Mouse (Mus musculus): ENCODE measurements around the gene Lipa. TPM values are rescaled to one million over a fixed set of nuclear protein-coding genes. Genes with fewer than 3 reads are reported as not detected.

Lipa gene
- polyA plus RNA-seq, 1 experiment, result 109 TPM

DNA sequence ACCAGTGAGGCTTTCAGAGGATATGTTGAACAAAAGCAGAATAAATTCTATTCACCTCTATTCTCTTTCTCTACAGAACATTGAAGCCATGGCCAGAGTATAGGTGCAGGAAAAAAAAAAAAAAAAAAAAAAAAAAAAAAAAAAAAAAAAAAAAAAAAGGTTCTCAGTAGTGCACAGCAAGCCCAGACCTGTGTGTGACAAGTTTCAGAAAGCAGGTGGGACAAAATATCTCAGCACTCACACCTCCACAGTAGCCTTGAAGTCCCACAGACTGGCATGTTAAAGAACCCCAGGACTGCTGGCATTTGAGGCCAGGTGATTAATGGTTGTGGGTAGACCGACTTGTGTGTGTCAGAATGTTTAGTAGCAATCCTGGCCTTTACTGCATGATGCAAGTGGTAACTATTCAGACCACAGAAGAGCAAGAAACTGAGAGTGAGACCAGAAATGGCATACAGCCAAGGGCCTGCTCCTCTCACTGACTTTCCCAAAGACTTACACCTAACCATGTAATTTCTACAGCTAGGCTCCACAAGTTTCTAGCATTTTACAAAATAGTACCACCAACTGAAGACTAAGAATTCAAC is 76.4 kb downstream of the Lipa start:
- Histone ChIP-seq H3K4me3 (ENCODE audit: insufficient read depth, low read depth, low read length) (no peak overlapping the region), H3K27ac (replicated peaks; ENCODE audit: low read depth, low read length) (no peak overlapping the region), H3K4me1 (ENCODE audit: control insufficient read depth, insufficient read depth, insufficient read length, low read length) (peaks cover 3% of the 10 kb centered on the region; the same call in 1 of the 2 replicates)

DNA sequence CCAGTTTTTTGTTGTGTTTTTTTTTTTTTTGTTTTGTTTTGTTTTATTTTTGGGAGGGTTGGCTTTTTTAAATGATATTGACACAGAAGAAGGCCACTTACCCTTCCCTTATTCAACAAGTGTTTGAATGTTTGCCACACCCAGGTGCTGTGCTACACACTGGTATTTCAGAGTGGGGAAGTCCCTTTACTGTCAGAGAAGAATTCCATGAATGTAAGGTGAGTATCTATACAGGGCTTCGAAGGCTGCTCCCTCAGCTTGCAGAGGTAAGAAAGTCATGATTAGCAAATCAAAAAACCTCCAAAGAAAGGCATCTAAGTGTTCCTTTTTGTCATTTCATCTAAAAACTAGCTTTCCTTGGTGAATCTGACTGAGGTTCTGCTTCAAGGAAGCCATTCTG is 78.4 kb downstream of the Lipa start:
- Histone ChIP-seq H3K27ac (replicated peaks; ENCODE audit: low read depth, low read length) (no peak overlapping the region), H3K4me1 (ENCODE audit: control insufficient read depth, insufficient read depth, insufficient read length, low read length) (peaks cover 3% of the 10 kb centered on the region; the same call in 1 of the 2 replicates), H3K4me3 (ENCODE audit: insufficient read depth, low read depth, low read length) (no peak overlapping the region)

DNA sequence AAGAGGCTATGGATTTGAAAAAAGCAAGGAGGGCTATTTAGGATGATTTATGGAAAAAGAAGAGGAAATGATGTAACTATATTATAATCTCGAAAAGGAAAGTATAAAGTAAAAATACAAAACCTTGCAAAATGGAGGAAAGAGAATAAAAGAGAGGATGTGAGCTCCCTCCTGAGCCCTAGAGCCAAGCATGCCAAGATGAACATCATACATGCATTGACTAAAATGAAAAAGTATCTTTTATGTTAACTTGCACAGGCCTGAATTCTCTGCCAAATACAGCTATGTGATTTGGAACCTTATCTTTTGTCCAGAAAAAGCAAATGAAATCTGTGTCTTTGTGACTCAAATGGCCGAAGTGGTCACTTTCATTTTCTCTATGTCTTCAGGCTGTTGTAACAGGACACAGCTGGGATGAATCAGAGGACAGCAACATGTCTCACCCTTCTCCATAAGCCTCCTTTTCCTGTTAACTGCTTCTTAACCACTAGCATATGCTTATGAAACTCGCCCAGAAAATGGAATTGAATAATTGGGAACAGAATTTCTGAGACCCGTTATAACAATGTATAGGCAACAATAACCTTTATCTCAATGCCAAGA is 81.8 kb downstream of the Lipa start:
- no peak overlapping the region for H3K27ac ChIP-seq (replicated peaks; ENCODE audit: low read depth, low read length)
- H3K4me1 ChIP-seq (ENCODE audit: control insufficient read depth, insufficient read depth, insufficient read length, low read length), result peaks cover 3% of the 10 kb centered on the region; the same call in 1 of the 2 replicates
- no peak overlapping the region for H3K4me3 ChIP-seq (ENCODE audit: insufficient read depth, low read depth, low read length)

DNA sequence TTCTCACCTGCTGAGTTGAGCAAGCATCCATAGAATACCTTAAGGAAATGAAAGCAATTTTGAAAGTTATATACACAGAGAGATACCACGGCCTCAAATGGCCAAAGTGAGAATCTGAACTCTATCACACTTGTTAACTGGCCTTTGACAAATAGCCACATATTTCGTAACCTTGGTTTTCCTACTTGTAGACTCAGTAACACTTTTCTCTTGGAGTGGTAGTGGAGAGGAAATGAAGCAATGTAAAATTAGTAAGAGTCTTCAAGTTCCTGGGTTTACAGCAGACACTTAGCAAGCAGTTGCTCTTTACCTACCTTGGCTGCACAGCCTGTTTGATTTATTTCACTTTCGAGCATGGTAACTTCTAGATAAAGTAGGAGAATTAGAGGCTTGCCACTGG is 82.5 kb downstream of the Lipa start:
- Histone ChIP-seq H3K27ac (replicated peaks; ENCODE audit: low read depth, low read length) (no peak overlapping the region), H3K4me3 (ENCODE audit: insufficient read depth, low read depth, low read length) (no peak overlapping the region), H3K4me1 (ENCODE audit: control insufficient read depth, insufficient read depth, insufficient read length, low read length) (peaks cover 3% of the 10 kb centered on the region; the same call in 1 of the 2 replicates)

Other genes starting within 250 kb of the Lipa start
- gene Fas, start 236.8 kb downstream of the Lipa start, polyA plus RNA-seq (2012; ENCODE audit: insufficient read depth, insufficient read length, missing spikeins), result 30.8 and 37.3 TPM in 2 replicates
- gene Ch25h, start 52.3 kb downstream of the Lipa start, polyA plus RNA-seq (2012; ENCODE audit: insufficient read depth, insufficient read length, missing spikeins), result 0.75 TPM in 1 of 2 replicates, not detected in the other
- gene Ifit2, start 23.2 kb upstream of the Lipa start, polyA plus RNA-seq (2012; ENCODE audit: insufficient read depth, insufficient read length, missing spikeins), result 2.2 and 2.8 TPM in 2 replicates
- 4.3 and 8.5 TPM in 2 replicates for gene Ifit3, start 56.1 kb upstream of the Lipa start, polyA plus RNA-seq (2012; ENCODE audit: insufficient read depth, insufficient read length, missing spikeins)
- 0.48 TPM in 1 of 2 replicates, not detected in the other for gene Ifit1bl1, start 74.5 kb upstream of the Lipa start, polyA plus RNA-seq (2012; ENCODE audit: insufficient read depth, insufficient read length, missing spikeins)
- 0.75 and 2.1 TPM in 2 replicates for gene Ifit3b, start 80.5 kb upstream of the Lipa start, polyA plus RNA-seq (2012; ENCODE audit: insufficient read depth, insufficient read length, missing spikeins)
- 0.44 TPM in 1 of 2 replicates, not detected in the other for gene Ifit1bl2, start 113.3 kb upstream of the Lipa start, polyA plus RNA-seq (2012; ENCODE audit: insufficient read depth, insufficient read length, missing spikeins)
- 2.0 and 3.1 TPM in 2 replicates for gene Ifit1, start 113.4 kb upstream of the Lipa start, polyA plus RNA-seq (2012; ENCODE audit: insufficient read depth, insufficient read length, missing spikeins)
- 0.99 and 1.3 TPM in 2 replicates for gene Slc16a12, start 219.8 kb upstream of the Lipa start, polyA plus RNA-seq (2012; ENCODE audit: insufficient read depth, insufficient read length, missing spikeins)

Data from brown adipose tissue, adult 24 weeks (tissue).